Mouse (Mus musculus) forebrain, embryonic 14.5 days (tissue): ENCODE measurements at regions not wholly inside any gene's neighbourhood (a gene's known extent, or its start where the extent isn't known, plus 50 kb on each side); places are given as distances from the start of the nearest gene placed in this dataset.
A peak's percentile ranks its signal among the peaks of the same experiment; 100 is the strongest.

Source experiments
- ATAC-seq: fragments of 200-750 bp; cut with Nextera tagmentation; 2 replicates; pipeline ENCODE4 v1.8.0; 2017; ENCODE audit warnings: mild to moderate bottlenecking, moderate library complexity
- DNase-seq: peaks from one replicate; pipeline ENCODE4 v3.0.0-alpha.2; 2015; ENCODE audit warnings: low spot score
- H3K27ac ChIP-seq: fragments of 300-500 bp; sonication (generic); 2 replicates; pipeline ENCODE4 v1.5.1; 2014; ENCODE audit warnings: low read depth, mild to moderate bottlenecking, control low read depth, low read length, moderate library complexity
- H3K27me3 ChIP-seq: fragments of 300-500 bp; sonication (generic); replicated peaks from 2 replicates; pipeline ENCODE4 v1.6.1; 2014; ENCODE audit warnings: low read length, control low read depth, mixed read lengths; ENCODE audit not compliant: control insufficient read depth, insufficient read depth
- H3K36me3 ChIP-seq: fragments of 300-500 bp; sonication (generic); 2 replicates; pipeline ENCODE4 v1.6.1; 2014; ENCODE audit warnings: low read length, control low read depth; ENCODE audit not compliant: control insufficient read depth, insufficient read depth
- H3K4me1 ChIP-seq: fragments of 300-500 bp; sonication (generic); 2 replicates; pipeline ENCODE4 v1.6.1; 2014; ENCODE audit warnings: antibody characterized with exemption, low read length, control low read depth; ENCODE audit not compliant: control insufficient read depth, insufficient read depth
- H3K4me2 ChIP-seq: fragments of 300-500 bp; sonication (generic); 2 replicates; pipeline ENCODE4 v1.6.1; 2014; ENCODE audit warnings: mild to moderate bottlenecking, control low read depth, low read length
- H3K4me3 ChIP-seq: fragments of 300-500 bp; sonication (generic); 2 replicates; pipeline ENCODE4 v1.5.1; 2014; ENCODE audit warnings: low read depth, low read length, control low read depth
- H3K9ac ChIP-seq: fragments of 300-500 bp; sonication (generic); 2 replicates; pipeline ENCODE4 v1.6.1; 2014; ENCODE audit warnings: mild to moderate bottlenecking, low read length, control low read depth, moderate library complexity
- H3K9me3 ChIP-seq: fragments of 300-500 bp; sonication (generic); replicated peaks from 2 replicates; pipeline ENCODE4 v1.6.1; 2016; ENCODE audit warnings: low read length, control low read depth, mixed read lengths; ENCODE audit not compliant: control insufficient read depth
- whole genome bisulfite sequencing: fragments of 180-500 bp; shearing (Covaris S2); extraction: QIAGEN DNeasy Blood & Tissue Kit; methylation state at CpG from one replicate; pipeline ENCODE4 v1.1.7; 2014; 5-methylcytosine and 5-hydroxymethylcytosine counted together

GRCm38 (mm10) chr6:100052955-100053795, 234.1 kb downstream of the Rybp start:
- Histone ChIP-seq H3K4me2 (no peak overlapping the region), H3K4me3 (no peak overlapping the region), H3K36me3 (no peaks in the 10 kb centered on the region), H3K27me3 (no peaks in the 10 kb centered on the region), H3K9ac (no peak overlapping the region), H3K27ac (no peak overlapping the region), H3K9me3 (no peaks in the 10 kb centered on the region), H3K4me1 (no peaks in the 10 kb centered on the region)
- WGBS: 59% methylated on average over 8 of the region's 8 CpGs
- ATAC-seq (no peak), DNase-seq (no peak)

- Histone ChIP-seq H3K9ac (no peak overlapping the region), H3K27ac (no peak overlapping the region), H3K4me3 (no peak overlapping the region), H3K9me3 (no peaks in the 10 kb centered on the region), H3K4me2 (no peak overlapping the region), H3K36me3 (no peaks in the 10 kb centered on the region), H3K27me3 (no peaks in the 10 kb centered on the region), H3K4me1 (no peaks in the 10 kb centered on the region)
- ATAC-seq: no peak
- no peak for DNase-seq
- 86% methylated on average over 4 of the region's 4 CpGs for WGBS
Observed at GRCm38 (mm10) chr6:100052406-100052805, 234.9 kb downstream of the Rybp start.

GRCm38 (mm10) chr6:100049036-100049435, 238.2 kb downstream of the Rybp start:
- no peaks in the 10 kb centered on the region for H3K36me3 ChIP-seq
- H3K9ac ChIP-seq: no peak overlapping the region

DNA sequence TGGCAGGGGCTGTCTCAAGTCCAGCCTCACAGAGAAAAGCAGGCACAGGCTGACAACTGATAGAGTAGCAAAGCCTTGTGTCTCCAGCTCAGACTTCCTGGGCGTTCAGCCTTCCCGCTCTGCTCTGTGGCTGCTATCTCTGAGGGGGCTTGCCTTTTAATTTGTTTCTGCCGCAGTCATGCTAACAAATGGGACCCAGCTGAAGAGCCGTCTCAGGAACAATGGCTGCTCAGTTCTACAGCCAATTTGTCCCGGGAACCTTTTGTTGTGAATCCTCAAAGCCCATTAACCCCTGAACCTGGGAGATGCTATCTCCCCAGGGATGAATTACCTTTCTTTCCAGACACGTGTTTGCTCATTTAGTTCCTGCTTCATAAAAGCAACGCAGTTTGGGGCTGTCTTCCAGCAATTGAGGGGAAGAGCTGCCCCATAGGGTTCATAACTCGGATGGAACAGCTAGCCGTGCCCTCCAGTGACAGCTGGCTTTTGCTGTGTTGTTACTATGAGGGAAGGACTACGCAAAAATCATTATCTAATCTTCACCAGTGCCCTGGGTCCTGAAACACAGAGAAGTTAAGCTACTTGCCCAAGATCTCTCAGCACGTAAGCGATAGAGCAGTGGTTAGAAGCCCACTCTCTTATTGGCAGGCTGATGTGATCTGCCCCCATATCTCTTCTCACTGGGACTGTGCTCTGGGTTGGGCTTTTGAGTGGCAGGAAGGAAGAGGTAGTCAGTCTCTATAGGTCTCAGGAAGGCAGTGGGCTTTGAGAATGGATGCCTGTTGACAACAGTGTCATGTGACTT, 240.9 kb downstream of the Rybp start:
- ATAC-seq: peak; percentile 73; the same call in 1 of the 2 replicates
- Histone ChIP-seq H3K4me3 (no peak overlapping the region), H3K9me3 (no peaks in the 10 kb centered on the region), H3K4me2 (0 out of 2 replicates have a peak overlapping the region, but pooled peaks have one; percentile 7), H3K27me3 (no peaks in the 10 kb centered on the region), H3K4me1 (peaks cover 5% of the 10 kb centered on the region; the same call in 1 of the 2 replicates), H3K27ac (no peak overlapping the region), H3K9ac (peak overlapping the region; percentile 26; the same call in 1 of the 2 replicates), H3K36me3 (no peaks in the 10 kb centered on the region)
- 13% methylated on average over 12 of the region's 12 CpGs for WGBS
- DNase-seq: peak; percentile 76

More at GRCm38 (mm10) chr6:100049036-100049435, 238.2 kb downstream of the Rybp start:
- no peak overlapping the region for H3K4me3 ChIP-seq
- peaks cover 5% of the 10 kb centered on the region; the same call in 1 of the 2 replicates for H3K4me1 ChIP-seq
- no peak overlapping the region for H3K27ac ChIP-seq
- WGBS: 95% methylated on average over 3 of the region's 3 CpGs
- H3K9me3 ChIP-seq: no peaks in the 10 kb centered on the region
- DNase-seq (no peak), ATAC-seq (no peak)
- no peak overlapping the region for H3K4me2 ChIP-seq
- no peaks in the 10 kb centered on the region for H3K27me3 ChIP-seq

- Histone ChIP-seq H3K4me2 (no peak overlapping the region), H3K4me3 (no peak overlapping the region), H3K27me3 (no peaks in the 10 kb centered on the region; the same call in 1 of the 2 replicates), H3K9ac (no peak overlapping the region), H3K27ac (no peak overlapping the region), H3K4me1 (peaks cover 5% of the 10 kb centered on the region; the same call in 1 of the 2 replicates), H3K36me3 (no peaks in the 10 kb centered on the region), H3K9me3 (no peaks in the 10 kb centered on the region)
- 87% methylated on average over 6 of the region's 6 CpGs for WGBS
- ATAC-seq (no peak), DNase-seq (no peak)
Observed at GRCm38 (mm10) chr6:100045109-100045508, 242.2 kb downstream of the Rybp start.

- Histone ChIP-seq H3K9ac (no peak overlapping the region), H3K4me2 (no peak overlapping the region), H3K27me3 (no peaks in the 10 kb centered on the region; the same call in 1 of the 2 replicates), H3K4me3 (no peak overlapping the region), H3K27ac (no peak overlapping the region), H3K9me3 (no peaks in the 10 kb centered on the region), H3K36me3 (no peaks in the 10 kb centered on the region), H3K4me1 (peaks cover 3% of the 10 kb centered on the region; the same call in 1 of the 2 replicates)
- WGBS: 63% methylated on average over 5 of the region's 5 CpGs
- ATAC-seq (no peak), DNase-seq (no peak)
Observed at GRCm38 (mm10) chr6:100041161-100041560, 246.1 kb downstream of the Rybp start.

DNA sequence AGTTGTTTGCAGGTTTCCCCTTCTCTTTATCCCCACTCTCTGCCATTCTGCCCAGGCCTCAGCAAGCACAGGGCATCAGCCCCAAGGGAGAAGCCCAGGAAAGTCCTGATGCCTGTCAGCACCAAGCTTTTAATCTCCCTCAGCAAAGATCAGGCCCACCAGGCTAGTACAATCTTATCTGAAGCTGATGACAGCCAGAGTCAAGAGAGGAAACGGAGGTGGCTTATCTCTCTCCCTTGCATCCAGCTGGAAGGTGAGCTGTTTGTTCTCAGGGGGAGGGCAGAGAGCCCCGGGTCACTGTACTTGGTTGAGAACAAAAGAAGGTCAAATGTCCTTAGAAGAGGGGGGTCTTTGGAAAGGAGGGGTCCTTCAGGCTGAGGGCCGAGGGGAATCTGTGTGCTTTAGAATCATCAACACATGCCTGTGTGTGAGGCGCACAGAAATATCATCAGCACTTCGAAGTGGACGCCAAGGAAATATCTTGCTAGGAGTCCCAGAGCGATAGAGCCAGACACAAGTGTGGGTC, 246.8 kb downstream of the Rybp start:
- Histone ChIP-seq H3K9me3 (no peaks in the 10 kb centered on the region), H3K4me1 (no peaks in the 10 kb centered on the region), H3K27ac (no peak overlapping the region), H3K4me2 (no peak overlapping the region), H3K36me3 (no peaks in the 10 kb centered on the region), H3K9ac (no peak overlapping the region), H3K4me3 (no peak overlapping the region), H3K27me3 (no peaks in the 10 kb centered on the region; the same call in 1 of the 2 replicates)
- ATAC-seq: no peak
- DNase-seq: no peak
- 63% methylated on average over 7 of the region's 7 CpGs for WGBS

DNA sequence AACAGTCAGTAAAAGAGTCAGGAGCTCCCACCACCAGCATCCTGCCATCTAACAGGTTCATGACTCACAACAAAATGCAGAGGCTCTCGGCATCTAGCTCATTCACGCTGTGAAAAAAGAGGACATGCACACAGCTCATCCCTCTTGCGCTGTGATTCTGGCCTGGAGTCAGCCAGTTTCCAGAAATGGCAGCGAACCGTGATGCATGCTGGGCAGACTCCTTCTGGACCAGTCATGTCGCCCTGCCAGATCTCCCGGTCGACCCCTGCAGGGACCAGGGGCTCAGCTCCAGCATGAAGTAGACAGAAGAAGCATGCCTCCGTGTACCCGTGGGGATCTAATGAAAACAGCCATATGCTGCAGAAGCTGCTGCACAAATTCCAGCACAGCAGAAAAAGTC, 254.6 kb downstream of the Rybp start:
- no peak for DNase-seq
- Histone ChIP-seq H3K4me1 (peaks cover 7% of the 10 kb centered on the region; the same call in 1 of the 2 replicates), H3K4me3 (no peak overlapping the region), H3K27me3 (no peaks in the 10 kb centered on the region), H3K9ac (no peak overlapping the region), H3K36me3 (no peaks in the 10 kb centered on the region), H3K9me3 (no peaks in the 10 kb centered on the region), H3K27ac (no peak overlapping the region), H3K4me2 (no peak overlapping the region)
- 72% methylated on average over 10 of the region's 10 CpGs for WGBS
- no peak for ATAC-seq
